Mouse (Mus musculus) v-Abl transformed pro-B cells (cell line): Measurements from ENCODE around the gene Selenoh.

Experiments
- in situ Hi-C, 2 experiments: fragments of 400-800 bp; cut with MboI; formaldehyde crosslinking; loops; one replicate each; pipeline ENCODE4 v1.15.1; 2025; ENCODE audit not compliant: unreplicated experiment in 2 of 2

Selenoh gene

DNA sequence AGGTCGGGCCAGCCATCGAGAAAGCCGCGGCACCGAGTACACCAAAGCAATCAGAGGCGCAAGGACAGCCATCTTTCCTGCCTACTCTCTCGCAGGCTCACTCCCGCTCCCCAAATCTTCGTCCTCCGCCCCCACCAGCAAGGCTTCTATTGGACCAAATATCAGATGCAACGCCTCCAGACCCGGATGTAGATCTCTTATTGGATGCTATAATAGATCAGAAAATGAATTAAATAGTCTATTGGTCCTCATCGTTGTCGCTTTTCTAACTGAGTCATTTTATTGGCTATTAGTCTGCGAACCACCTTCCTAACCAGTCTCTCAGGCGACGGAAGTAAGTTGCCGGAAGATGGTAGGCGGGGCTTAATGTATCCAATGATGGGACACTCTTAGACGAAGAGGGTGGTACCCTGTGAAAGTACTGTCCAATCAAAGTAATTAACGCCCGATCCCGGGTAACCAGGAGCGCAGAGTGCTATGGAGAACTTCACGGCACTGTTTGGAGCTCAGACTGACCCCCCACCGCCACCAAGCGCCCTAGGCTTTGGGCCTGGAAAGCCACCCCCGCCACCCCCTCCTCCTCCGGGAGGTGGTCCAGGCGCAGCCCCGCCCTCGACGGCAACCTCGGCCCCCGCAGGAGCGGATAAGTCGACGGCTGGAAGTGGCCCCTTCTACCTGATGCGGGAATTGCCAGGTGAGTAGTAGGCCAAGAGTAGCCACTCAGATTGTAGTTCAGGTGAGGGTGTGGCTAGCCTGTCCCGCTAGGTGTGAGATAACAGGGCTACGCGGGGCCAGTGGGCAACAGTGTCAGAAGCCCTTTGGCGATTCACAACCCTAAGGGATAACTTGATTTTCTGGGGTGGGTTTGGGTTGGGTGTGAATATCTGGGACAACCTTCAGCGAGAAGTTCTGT is 7.7 kb upstream of the Selenoh start, which contains the start of the genes Gm28635 and Med19:
Gm28635 (minus strand) TSS at position 74 of the 913 bp plus-strand sequence.
Med19 (plus strand) TSS at position 435 of the 913 bp plus-strand sequence.
- in situ Hi-C loops: loop anchor here (5.0 to 10.0 kb wide), 4 partner anchors 34 to 1033 kb away; partner anchors contain the start of genes Clp1 (in 1 of the 2), Smtnl1 (in 1 of the 2), Timm10 (in 1 of the 2) and Zc3h15 (in 1 of the 2)

GRCm38 (mm10) chr2:84677270-84677967 is 6.8 kb upstream of the Selenoh start:
- in situ Hi-C loops: loop anchor here (5.0 to 10.0 kb wide), 4 partner anchors 35 to 1033 kb away; partner anchors contain the start of genes Clp1 (in 1 of the 2), Smtnl1 (in 1 of the 2), Timm10 (in 1 of the 2) and Zc3h15 (in 1 of the 2)

DNA sequence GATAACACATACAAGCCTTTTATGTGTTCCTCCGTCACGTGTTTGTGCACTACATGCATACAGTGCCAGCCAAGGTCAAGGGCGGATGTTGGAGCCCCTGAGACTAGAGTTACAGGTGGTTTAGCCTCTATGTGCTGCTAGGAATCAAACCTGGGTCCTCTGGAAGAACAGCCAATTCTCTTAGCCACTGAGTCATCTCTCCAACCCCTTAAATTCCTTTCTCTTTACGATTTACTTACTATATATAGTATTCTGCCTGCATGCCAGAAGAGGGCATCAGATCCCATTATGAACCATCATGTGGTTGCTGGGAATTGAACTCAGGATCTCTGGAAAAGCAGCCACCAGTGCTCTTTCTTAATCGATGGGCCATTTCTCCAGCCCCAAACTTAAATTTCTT is 965 bp upstream of the Selenoh start:
- in situ Hi-C loops: loop anchor here in 1 of 2 experiments (10.0 kb wide), 2 partner anchors 153 to 1027 kb away; partner anchors contain the start of genes Smtnl1, Timm10 and Zc3h15

DNA sequence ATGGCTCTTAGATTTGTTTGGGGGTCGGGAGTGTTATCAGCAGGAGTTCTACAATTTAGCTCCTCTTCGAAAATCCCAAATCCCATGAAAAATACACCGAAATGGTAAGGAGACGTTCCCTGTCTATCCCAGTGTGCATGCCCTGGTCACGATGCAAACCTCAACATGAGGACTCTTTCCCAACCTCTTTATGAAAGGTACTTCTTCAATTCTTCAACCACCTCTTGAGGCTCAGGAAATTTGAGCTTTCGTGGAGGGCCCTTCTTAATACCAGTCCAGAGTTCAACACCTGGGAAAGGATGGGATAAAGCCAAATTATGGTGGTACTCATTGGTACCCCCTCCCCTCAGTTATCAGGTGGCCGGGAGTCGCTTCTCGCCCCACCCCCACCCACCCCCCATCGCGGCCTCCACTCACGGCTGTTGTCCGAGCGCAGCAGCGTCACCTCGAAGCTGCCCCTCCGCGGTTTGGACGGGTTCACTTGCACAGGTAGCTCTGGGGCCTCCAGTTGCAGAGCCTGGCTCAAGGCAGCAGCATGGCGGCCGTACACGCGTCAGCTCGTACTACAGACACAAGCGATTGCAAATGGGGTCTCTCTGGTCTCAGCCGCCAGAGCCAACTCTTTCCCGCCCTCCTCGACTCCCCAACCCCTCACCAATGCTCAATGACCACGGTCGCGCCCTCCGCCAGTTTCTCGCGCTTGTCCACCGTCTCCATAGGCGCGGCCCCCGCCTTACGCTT is 572 bp downstream of the Selenoh start:
- in situ Hi-C loops: loop anchor here (10.0 kb wide), 3 partner anchors 55 to 1025 kb away; partner anchors contain the start of genes Smtnl1 (in 1 of the 2), Timm10 (in 1 of the 2) and Zc3h15 (in 1 of the 2)

DNA sequence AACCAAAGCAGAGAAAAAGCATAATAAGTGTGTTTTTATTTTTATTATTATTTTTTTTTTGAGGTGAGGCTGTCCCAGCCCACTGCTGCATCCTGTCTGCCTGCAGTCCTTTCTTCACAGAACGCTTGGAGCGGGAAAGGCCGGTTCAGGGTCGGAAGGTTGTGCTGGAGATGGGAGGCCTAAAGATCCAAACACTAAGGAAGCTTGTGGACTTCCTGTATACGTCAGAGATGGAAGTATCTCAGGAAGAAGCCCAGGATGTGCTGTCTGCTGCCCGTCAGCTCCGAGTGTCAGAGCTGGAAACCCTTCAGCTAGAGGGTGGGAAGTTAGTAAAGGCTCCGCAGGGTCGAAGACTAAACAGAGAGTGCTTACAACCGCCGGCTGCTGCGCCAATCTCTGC is 4.5 kb downstream of the Selenoh start:
- in situ Hi-C loops: loop anchor here in 1 of 2 experiments (10.0 kb wide), 1 partner anchor 51 kb away; no protein-coding TSS in a partner anchor

DNA sequence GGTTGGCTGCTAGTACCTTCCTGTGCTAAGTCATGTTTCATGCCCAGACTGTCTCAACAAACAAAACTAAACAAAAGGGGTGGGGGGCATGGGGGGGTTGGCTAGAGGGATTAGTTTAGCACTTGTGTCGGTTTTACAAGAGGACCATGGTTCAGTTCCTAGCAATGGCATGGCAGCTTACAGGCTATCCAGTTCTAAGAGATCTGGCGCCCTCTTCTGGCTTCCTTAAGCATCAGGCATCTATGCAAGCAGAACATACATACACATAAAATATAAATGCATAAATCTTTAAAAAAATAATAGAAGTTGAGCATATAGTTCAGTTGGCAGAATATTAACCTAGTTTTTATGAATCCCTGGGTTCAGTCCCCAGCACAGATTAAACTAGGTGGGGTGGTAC is 7.7 kb downstream of the Selenoh start:
- in situ Hi-C loops: loop anchor here (5.0 to 10.0 kb wide), 4 partner anchors 46 to 211 kb away; no protein-coding TSS in a partner anchor

GRCm38 (mm10) chr2:84660253-84660652 is 10.3 kb downstream of the Selenoh start:
- in situ Hi-C loops: loop anchor here (5.0 to 10.0 kb wide), 4 partner anchors 43 to 208 kb away; no protein-coding TSS in a partner anchor

DNA sequence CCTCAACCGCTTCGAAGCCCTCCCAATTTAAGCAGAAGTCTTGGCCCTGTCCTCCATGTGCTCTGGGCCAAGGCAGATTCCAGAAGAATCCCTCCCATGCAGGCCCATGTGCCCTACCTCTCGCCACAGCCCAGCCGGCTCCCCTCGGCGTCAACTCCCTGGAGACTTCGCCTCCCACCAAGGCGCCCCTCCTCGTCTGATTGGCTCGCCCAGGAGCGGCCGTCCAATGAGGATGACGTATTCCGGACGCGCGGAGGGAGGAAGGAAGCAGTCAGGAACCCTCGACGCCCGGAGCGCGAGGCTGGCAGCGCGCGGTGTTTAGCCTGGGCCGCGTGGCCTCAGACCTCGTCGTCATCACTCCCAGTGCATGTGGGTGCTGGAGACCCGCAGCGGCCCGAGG is 11.8 kb downstream of the Selenoh start, which contains the start of gene Btbd18:
Btbd18 (plus strand) TSS at position 274 of the 400 bp plus-strand sequence.
- in situ Hi-C loops: no loop called here

- in situ Hi-C loops: no loop called here
These were observed 14.7 kb downstream of the Selenoh start for GRCm38 (mm10) chr2:84655864-84656263.

- in situ Hi-C loops: no loop called here
These were observed 17.2 kb downstream of the Selenoh start for GRCm38 (mm10) chr2:84653354-84653753.

DNA sequence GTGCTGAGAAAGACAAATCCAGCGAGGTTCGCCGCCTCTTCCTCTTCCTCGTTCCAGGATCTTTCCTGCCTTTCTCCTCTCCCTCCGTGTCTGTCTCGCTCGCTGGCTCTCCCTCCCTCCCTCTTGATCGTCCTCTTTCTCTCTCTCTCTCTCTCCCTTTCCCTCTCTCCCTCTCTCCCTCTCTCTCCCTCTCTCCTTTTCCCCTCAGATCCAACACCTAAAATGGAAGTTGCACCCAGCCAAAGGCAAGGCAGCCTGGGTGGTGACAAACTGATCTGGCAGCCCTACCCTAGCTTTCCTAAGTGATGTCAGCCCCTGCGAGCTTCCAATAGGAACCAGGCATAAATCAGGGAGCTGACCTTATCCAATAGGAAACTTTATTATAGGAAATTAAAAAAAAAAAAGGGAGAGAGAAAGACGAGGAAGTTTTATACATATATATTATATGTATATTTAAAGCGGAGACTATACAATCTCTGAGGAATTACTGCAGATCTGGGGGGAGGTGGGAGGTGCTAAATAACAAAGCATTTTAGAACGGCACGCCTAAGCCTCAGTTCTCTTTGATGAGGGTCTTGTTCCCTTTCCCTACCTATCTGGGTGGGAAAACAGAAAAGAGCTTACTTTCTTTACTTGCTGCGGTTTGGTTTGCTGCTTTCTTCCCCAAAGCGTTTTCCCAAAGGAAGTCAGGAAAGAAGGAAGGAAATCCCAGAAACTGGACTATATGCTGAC is 19.9 kb downstream of the Selenoh start, which contains the start of gene Ctnnd1:
Ctnnd1 (minus strand) TSS at position 302 of the 732 bp plus-strand sequence.
- in situ Hi-C loops: no loop called here

GRCm38 (mm10) chr2:84649674-84650073 is 20.9 kb downstream of the Selenoh start:
- in situ Hi-C loops: no loop called here

DNA sequence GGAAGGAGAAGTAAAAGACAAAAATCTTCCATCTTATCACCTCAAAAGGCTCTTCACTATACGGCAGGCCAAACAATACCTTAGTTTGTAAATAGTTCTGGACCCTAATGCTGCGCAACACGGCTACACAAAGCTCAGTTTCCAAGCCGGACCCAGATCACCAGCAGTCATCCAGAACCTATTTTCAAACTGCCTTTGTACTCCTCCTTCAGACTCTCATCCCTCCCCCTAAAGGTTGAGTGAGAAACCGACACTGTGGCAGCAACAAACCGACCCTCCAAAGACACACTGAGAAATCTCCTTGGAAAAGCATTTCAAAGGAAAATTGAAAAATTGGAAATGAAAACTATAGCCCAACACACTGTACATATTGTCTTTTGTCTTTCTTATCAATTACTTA is 22.2 kb downstream of the Selenoh start:
- in situ Hi-C loops: no loop called here

- in situ Hi-C loops: no loop called here
These were observed 23.5 kb downstream of the Selenoh start for GRCm38 (mm10) chr2:84647051-84647568.

DNA sequence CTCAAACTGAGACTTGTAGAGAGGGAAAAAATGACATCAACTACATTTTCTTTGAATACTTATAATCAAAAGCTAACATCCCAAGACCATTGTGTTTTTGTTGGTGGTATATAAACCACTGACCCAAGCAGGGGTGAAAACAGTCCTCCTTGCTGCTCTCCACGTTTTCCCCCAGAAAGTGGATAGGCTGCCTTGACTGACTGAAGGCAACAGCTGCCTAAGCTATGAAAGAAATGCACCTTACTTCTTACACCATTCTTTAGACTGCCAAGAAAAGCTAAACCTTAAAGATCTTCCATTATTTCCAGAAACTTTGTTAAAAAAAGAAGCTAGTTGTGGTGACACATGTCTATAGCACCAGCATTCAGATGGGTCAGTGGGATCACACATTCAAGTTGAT is 24.4 kb downstream of the Selenoh start:
- in situ Hi-C loops: no loop called here

DNA sequence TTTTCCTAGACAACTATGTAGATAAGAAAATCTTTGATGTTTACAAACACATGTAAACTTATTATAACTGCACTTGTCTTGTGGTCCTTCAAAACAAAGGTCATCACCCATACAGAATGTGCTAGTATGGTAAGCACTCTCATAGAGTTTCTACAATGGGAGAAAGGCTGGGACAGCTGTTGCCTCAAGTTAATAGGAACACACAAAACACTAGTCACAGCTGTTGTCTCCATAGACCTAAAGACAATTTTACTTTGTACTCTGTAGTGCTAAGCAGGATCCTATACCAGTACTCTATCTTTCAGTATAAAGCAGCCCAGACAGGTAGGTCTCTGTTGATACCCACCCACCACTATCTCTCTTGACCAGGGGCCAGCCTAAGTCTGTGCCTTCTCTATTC is 29.7 kb downstream of the Selenoh start:
- in situ Hi-C loops: no loop called here

- in situ Hi-C loops: no loop called here
These were observed 31.9 kb downstream of the Selenoh start for GRCm38 (mm10) chr2:84638428-84639220.
